Mouse (Mus musculus) intestine, embryonic 16.5 days (tissue): Measurements from ENCODE around the gene Oxld1. TPM values are rescaled to one million over a fixed set of nuclear protein-coding genes. Genes with fewer than 3 reads are reported as not detected.
"Not testable (repeated sequence)": the region's sequence is repeated elsewhere in the genome, so short reads cannot be mapped to it uniquely, and the experiment has no call there.

Experiments used
- ATAC-seq: fragments of 200-750 bp; cut with Nextera tagmentation; 2 replicates; pipeline ENCODE4 v1.8.0; 2017; ENCODE audit warnings: moderate TSS enrichment, moderate library complexity
- H3K27ac ChIP-seq: fragments of 300-500 bp; sonication (generic); 2 replicates; pipeline ENCODE4 v1.5.1; 2014; ENCODE audit warnings: mild to moderate bottlenecking, low read length
- H3K27me3 ChIP-seq: fragments of 300-500 bp; sonication (generic); replicated peaks from 2 replicates; pipeline ENCODE4 v1.6.1; 2014; ENCODE audit warnings: low read length, control low read depth, mixed read lengths; ENCODE audit not compliant: control insufficient read depth, insufficient read depth
- H3K36me3 ChIP-seq: fragments of 300-500 bp; sonication (generic); 2 replicates; pipeline ENCODE4 v1.6.1; 2014; ENCODE audit warnings: low read length, control low read depth; ENCODE audit not compliant: control insufficient read depth, insufficient read depth
- H3K4me1 ChIP-seq: fragments of 300-500 bp; sonication (generic); 2 replicates; pipeline ENCODE4 v1.6.1; 2014; ENCODE audit warnings: low read length, control low read depth, mixed read lengths; ENCODE audit not compliant: control insufficient read depth, insufficient read depth
- H3K4me2 ChIP-seq: fragments of 300-500 bp; sonication (generic); 2 replicates; pipeline ENCODE4 v1.6.1; 2014; ENCODE audit warnings: low read depth, low read length, control low read depth
- H3K4me3 ChIP-seq: fragments of 300-500 bp; sonication (generic); 2 replicates; pipeline ENCODE4 v1.5.1; 2014; ENCODE audit warnings: mild to moderate bottlenecking, low read length
- H3K9ac ChIP-seq: fragments of 300-500 bp; sonication (generic); 2 replicates; pipeline ENCODE4 v1.6.1; 2014; ENCODE audit warnings: low read depth, low read length
- H3K9me3 ChIP-seq: fragments of 300-500 bp; sonication (generic); 2 replicates; pipeline ENCODE4 v1.6.1; 2016; ENCODE audit warnings: low read length, control low read depth; ENCODE audit not compliant: control insufficient read depth
- WGBS: fragments of 180-500 bp; shearing (Covaris S2); extraction: QIAGEN DNeasy Blood & Tissue Kit; methylation state at CpG from one replicate; pipeline ENCODE4 v1.1.7; 2014; 5-methylcytosine and 5-hydroxymethylcytosine counted together
- polyA plus RNA-seq: library from polyadenylated mRNA; unstranded; fragments of >200 nt; fragmentation: Nextera tagmentation; extraction: Ambion mirVana; gene quantifications from 2 replicates; pipeline ENCODE4 v1.2.1, GENCODE M21; 2015

Oxld1 gene
- polyA plus RNA-seq, 1 experiment from 2014 or later = 24.6 TPM

GRCm38 (mm10) chr11:120418592-120418991 lies 39.3 kb downstream of the Oxld1 start:
- H3K36me3 ChIP-seq = peaks cover 17% of the 10 kb centered on the region
- H3K27me3 ChIP-seq = no peaks in the 10 kb centered on the region
- WGBS = 95% methylated on average over 1 of the region's 1 CpGs
- H3K4me1 ChIP-seq = no peaks in the 10 kb centered on the region
- no peak overlapping the region for H3K27ac ChIP-seq
- ATAC-seq = no peak
- H3K4me3 ChIP-seq = no peak overlapping the region
- no peak overlapping the region for H3K4me2 ChIP-seq
- no peak overlapping the region for H3K9ac ChIP-seq
- H3K9me3 ChIP-seq = no peaks in the 10 kb centered on the region

- WGBS = 89% methylated on average over 7 of the region's 7 CpGs
- no peaks in the 10 kb centered on the region for H3K27me3 ChIP-seq
- no peak for ATAC-seq
- H3K4me1 ChIP-seq = no peaks in the 10 kb centered on the region
- no peak overlapping the region for H3K27ac ChIP-seq
- H3K9me3 ChIP-seq = no peaks in the 10 kb centered on the region
- no peak overlapping the region for H3K9ac ChIP-seq
- H3K4me3 ChIP-seq = no peak overlapping the region
- H3K36me3 ChIP-seq = peaks cover 20% of the 10 kb centered on the region
- H3K4me2 ChIP-seq = no peak overlapping the region
These were observed 40.0 kb downstream of the Oxld1 start for GRCm38 (mm10) chr11:120417852-120418251.

DNA sequence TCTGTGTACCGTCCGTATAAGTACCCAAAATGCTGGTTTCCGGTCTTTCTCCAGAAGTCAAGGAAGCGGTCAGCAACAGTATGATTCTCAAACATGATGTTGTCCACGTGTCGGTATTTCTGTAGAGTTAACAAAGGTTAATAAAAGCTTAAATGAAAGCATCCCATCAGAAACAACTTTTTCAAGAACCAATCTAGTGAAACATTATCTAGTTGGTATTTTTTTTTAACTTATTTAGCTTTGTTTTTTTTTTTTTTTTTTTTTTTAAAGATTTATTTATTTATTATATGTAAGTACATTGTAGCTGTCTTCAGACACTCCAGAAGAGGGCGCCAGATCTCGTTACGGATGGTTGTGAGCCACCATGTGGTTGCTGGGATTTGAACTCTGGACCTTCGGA lies 44.2 kb downstream of the Oxld1 start:
- H3K9me3 ChIP-seq, H3K9ac ChIP-seq, ATAC-seq, H3K4me3 ChIP-seq, H3K4me2 ChIP-seq, H3K27ac ChIP-seq, H3K27me3 ChIP-seq, H3K4me1 ChIP-seq: not testable (repeated sequence)
- H3K36me3 ChIP-seq = peaks cover 12% of the 10 kb centered on the region
- 90% methylated on average over 7 of the region's 10 CpGs for WGBS

Other genes starting within 250 kb of the Oxld1 start
- 4.9 and 5.7 TPM in 2 replicates for gene Bahcc1, start 225.1 kb downstream of the Oxld1 start, polyA plus RNA-seq
- gene Actg1, start 109.5 kb downstream of the Oxld1 start, polyA plus RNA-seq = 2,886 and 2,944 TPM in 2 replicates
- 0.55 TPM in 1 of 2 replicates, not detected in the other for gene Fscn2, start 96.5 kb downstream of the Oxld1 start, polyA plus RNA-seq
- gene Faap100, start 79.3 kb downstream of the Oxld1 start, polyA plus RNA-seq = 26.6 and 28.6 TPM in 2 replicates
- 19.5 and 20.0 TPM in 2 replicates for gene Nploc4, start 20.4 kb downstream of the Oxld1 start, polyA plus RNA-seq
- gene Tspan10, start 15.4 kb downstream of the Oxld1 start, polyA plus RNA-seq = not detected in 2 replicates
- gene Pde6g, start 4.6 kb downstream of the Oxld1 start, polyA plus RNA-seq = 0.35 and 0.39 TPM in 2 replicates
- gene Ccdc137, start within 50 bp of the Oxld1 start, polyA plus RNA-seq = 27.1 and 31.3 TPM in 2 replicates
- 32.6 and 38.9 TPM in 2 replicates for gene Arl16, start 9.5 kb upstream of the Oxld1 start, polyA plus RNA-seq
- 228 and 239 TPM in 2 replicates for gene Mrpl12, start 26.5 kb upstream of the Oxld1 start, polyA plus RNA-seq
- 104 and 108 TPM in 2 replicates for gene Slc25a10, start 33.8 kb upstream of the Oxld1 start, polyA plus RNA-seq
- 0.76 TPM in 2 replicates for gene Gcgr, start 72.6 kb upstream of the Oxld1 start, polyA plus RNA-seq
- 119 and 129 TPM in 2 replicates for gene Mcrip1, start 91.7 kb upstream of the Oxld1 start, polyA plus RNA-seq
- gene Ppp1r27, start 93.1 kb upstream of the Oxld1 start, polyA plus RNA-seq = 0.37 TPM in 1 of 2 replicates, not detected in the other
- gene P4hb, start 115.2 kb upstream of the Oxld1 start, polyA plus RNA-seq = 1,365 and 1,538 TPM in 2 replicates
- 626 and 641 TPM in 2 replicates for gene Arhgdia, start 123.6 kb upstream of the Oxld1 start, polyA plus RNA-seq
- 19.6 and 86.6 TPM in 2 replicates for gene Alyref, start 140.3 kb upstream of the Oxld1 start, polyA plus RNA-seq
- gene Anapc11, start 140.4 kb upstream of the Oxld1 start, polyA plus RNA-seq = 164 and 171 TPM in 2 replicates
- 2.7 and 3.8 TPM in 2 replicates for gene Npb, start 150.4 kb upstream of the Oxld1 start, polyA plus RNA-seq
- 393 and 441 TPM in 2 replicates for gene Pcyt2, start 159.9 kb upstream of the Oxld1 start, polyA plus RNA-seq
- 47.7 and 52.9 TPM in 2 replicates for gene Sirt7, start 167.2 kb upstream of the Oxld1 start, polyA plus RNA-seq
- gene Mafg, start 175.5 kb upstream of the Oxld1 start, polyA plus RNA-seq = 16.3 and 16.9 TPM in 2 replicates
- gene Pycr1, start 185.7 kb upstream of the Oxld1 start, polyA plus RNA-seq = 24.8 and 26.6 TPM in 2 replicates
- 0.26 TPM in 1 of 2 replicates, not detected in the other for gene Myadml2, start 190.1 kb upstream of the Oxld1 start, polyA plus RNA-seq
- gene Notum, start 203.1 kb upstream of the Oxld1 start, polyA plus RNA-seq = 0.54 and 1.0 TPM in 2 replicates
- 108 and 111 TPM in 2 replicates for gene Aspscr1, start 214.9 kb upstream of the Oxld1 start, polyA plus RNA-seq